Mouse (Mus musculus) intestine, embryonic 15.5 days (tissue): ENCODE results near the gene Map10. TPM values are rescaled to one million over a fixed set of nuclear protein-coding genes. Genes with fewer than 3 reads are reported as not detected.

Experiments used
- polyA plus RNA-seq: library from polyadenylated mRNA; unstranded; fragments of >200 nt; fragmentation: Nextera tagmentation; extraction: Ambion mirVana; gene quantifications from 2 replicates; pipeline ENCODE4 v1.2.1, GENCODE M21; 2015

The Map10 gene
- polyA plus RNA-seq, 1 experiment from 2014 or later = 4.7 TPM

Other genes with a start within 250 kb of the Map10 start
- 7.4 and 7.6 TPM in 2 replicates for gene Sipa1l2, start 100.0 kb upstream of the Map10 start, polyA plus RNA-seq
- gene Ntpcr, start 60.1 kb downstream of the Map10 start, polyA plus RNA-seq = 27.7 and 31.2 TPM in 2 replicates
- 0.11 and 0.13 TPM in 2 replicates for gene Pcnx2, start 228.5 kb downstream of the Map10 start, polyA plus RNA-seq
- gene Map3k21, start 240.6 kb downstream of the Map10 start, polyA plus RNA-seq = 4.2 and 4.5 TPM in 2 replicates